Mouse (Mus musculus): Measurements from ENCODE around the gene Brd3. TPM values are rescaled to one million over a fixed set of nuclear protein-coding genes. Genes with fewer than 3 reads are reported as not detected.

The Brd3 gene
- total RNA-seq, 1 experiment from 2014 or later: 47.2 TPM

DNA sequence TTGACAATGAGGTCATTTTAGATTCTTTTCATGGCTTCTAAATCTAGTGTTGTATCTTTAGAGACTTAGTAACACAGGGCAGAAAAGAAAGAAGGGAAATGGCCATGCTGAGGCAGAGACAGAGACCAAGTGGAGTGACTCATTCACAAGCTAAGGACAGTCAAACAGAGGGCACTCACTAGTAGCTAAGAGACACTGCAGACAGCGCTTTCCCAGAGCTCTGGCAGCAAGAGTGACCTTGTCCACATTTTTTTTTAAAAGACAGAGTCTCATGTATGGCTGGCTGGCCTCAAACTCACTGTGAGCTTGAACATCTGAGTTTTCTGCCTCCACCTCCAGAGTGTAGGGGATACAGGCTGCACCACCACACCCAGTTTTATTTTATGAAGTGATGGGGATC lies 69.6 kb downstream of the Brd3 start:
- no peak for ATAC-seq (replicated peaks; ENCODE audit: low read depth, poor library complexity, severe bottlenecking)

DNA sequence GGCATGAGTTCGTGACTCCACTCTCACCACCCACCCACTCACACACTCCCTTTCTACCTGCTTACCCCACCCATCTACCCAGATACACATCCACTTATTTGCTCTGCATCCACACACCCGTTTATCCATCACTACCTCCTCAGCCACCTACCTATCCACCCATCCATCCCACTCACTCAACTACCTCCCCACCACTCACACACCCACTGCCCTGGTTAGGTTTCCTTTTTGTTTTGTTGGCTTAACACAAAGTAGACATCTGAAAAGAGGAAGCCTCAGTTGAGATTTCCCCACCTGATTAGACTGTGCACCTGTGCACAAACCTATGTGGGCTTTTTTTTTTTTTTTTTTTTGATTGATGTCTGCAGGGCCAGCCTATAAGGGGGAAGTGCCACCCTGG lies 74.9 kb downstream of the Brd3 start:
- ATAC-seq (replicated peaks; ENCODE audit: low read depth, poor library complexity, severe bottlenecking): no peak

DNA sequence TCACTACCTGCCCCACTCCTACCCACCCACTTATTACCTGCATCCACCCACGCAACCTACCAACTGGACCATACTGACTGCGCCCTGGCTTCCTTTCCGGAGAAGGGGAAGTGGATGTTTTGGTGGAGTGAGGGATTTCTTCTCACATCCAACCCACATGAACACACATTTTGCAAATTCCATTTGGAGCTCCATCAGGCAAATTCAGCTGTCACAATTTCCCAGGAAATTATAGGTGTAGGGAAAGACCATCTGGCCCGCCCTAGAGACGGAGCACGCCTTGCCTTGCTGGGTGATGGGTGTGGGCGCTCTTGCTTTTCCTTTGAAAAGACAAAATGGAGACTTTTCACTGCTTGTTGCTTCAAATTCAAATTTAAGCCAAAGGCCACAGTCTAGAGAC lies 76.8 kb downstream of the Brd3 start:
- no peak for ATAC-seq (replicated peaks; ENCODE audit: low read depth, poor library complexity, severe bottlenecking)

DNA sequence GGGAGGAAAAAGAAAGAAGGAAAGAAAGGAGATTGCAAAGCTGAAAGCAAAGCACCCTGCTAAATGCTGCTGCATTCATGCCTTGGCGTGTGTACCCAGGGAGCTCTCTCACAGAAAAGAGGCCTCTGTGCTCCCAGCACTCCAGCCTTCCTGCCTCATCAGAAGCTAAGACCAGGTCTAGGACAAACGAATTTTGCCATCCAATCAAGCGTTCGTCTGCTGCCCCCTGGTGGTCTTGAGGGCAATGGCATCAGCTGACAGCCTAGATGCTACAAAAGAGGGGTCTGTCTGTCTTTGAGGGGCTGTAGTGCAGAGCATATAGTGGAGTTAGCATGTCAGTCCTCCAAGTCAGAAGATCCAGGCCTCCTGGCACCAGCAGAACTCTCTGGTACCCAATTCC lies 79.4 kb downstream of the Brd3 start:
- peak; percentile 61 for ATAC-seq (replicated peaks; ENCODE audit: low read depth, poor library complexity, severe bottlenecking)

DNA sequence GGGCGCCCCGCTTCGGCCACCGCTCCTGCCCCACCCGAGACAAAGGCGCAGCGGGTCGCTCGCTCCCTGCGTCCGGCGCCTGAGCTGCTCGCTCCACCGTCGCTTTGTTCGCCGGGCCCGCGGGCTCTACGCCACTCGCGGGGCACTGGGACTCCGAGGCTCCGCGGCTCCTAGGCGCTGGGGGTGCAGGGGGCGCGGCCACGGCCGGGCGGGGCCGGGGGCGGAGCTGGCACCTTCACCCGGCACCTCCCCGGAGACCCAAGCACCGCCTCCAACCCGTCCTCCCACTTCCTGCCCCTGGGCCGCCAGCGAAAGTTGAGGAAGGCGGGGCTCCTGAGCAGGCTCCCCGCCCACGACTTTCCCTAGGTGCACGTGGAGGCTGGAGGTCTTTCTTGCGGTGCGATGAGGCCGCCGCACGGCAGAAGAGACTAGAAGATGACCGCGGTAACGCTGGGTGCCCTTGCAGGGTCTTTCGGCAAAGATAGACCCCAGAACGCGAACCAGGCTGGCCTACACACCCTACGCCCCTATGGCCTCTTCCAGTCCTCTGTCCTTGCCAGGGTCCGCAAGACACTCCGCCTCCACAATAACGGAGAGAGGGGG lies 80.5 kb downstream of the Brd3 start, which contains the start of gene Vav2:
TSS of gene Vav2 (minus strand) at position 179 of the 603 bp plus-strand sequence.
- peak; percentile 84 for ATAC-seq (replicated peaks; ENCODE audit: low read depth, poor library complexity, severe bottlenecking)

DNA sequence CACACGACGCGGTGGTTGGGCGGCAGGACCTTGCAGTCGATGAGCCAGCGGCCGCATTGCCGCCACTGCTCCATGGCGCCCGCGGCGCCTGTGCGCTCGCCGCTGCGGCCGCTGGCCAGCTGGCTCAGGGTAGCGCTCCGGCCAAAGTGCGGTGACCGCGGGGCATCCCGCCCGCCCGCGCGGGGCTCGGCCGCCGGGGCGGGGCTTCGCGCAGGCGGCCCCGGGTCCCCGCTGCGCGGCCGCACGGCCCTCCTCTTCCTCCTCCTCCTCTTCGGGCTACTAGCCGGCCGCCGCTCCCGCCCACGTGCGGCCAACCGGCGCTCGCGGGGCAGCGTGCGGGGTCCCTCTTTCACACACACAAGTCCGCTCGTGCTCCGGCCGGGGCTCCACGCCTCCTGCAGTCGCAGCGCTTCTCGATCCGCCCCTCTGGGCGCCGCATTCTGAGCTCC lies 81.0 kb downstream of the Brd3 start:
- ATAC-seq (replicated peaks; ENCODE audit: low read depth, poor library complexity, severe bottlenecking): no peak

DNA sequence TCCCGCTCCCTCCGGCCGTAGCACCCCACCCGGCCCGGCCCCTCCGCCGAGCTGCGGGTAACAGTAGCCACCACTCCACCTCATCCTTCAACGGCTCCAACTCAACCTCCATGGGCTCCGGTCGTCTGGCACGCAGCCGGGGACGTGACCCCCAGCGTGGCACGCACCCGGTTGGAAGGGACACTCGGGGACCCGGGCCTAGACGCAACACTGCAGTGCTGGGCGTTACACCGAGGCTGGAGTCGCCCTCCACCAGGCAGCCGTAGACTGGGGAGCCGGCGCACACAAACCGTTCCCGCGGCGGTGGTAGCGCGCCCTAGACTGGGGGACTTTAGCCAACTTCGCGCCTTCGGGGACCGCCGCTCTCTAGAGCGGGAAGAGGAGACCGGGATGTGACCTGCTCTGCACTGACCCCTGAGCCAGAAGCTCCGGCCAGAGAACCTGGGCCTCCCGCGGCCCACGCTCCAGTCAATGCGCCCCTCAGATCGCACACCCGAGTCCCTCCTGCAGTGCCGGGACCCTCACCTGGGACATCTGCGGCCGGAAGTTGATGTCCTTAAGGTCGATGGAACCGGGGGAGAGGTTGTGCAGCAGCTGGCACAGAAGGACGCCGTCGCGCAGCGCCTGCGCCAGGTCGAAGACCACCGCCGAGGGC lies 81.6 kb downstream of the Brd3 start:
- ATAC-seq (replicated peaks; ENCODE audit: low read depth, poor library complexity, severe bottlenecking): no peak; the same call in 1 of the 2 replicates

DNA sequence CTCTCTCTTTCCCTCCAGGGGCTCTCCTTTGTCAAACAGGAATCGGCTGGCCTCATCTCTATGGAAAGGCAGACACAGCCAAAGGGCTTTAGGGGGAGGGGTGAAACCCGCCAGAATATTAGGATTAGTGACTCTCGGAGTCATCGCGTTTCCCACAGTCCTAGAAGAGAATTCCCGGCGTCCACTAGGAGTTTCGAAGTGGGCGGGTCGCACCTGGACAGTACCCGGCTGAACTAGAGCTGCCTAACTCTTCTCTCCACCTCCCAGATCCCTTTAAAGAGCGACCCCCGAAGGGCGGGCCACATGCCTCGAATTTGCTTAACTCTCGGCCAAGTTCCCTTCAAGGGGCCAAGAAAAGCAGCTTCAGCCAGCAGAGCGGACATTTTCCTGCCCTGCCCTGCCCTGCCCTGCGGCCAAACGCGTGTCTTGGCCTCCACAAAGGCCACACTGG lies 82.3 kb downstream of the Brd3 start:
- ATAC-seq (replicated peaks; ENCODE audit: low read depth, poor library complexity, severe bottlenecking): no peak

DNA sequence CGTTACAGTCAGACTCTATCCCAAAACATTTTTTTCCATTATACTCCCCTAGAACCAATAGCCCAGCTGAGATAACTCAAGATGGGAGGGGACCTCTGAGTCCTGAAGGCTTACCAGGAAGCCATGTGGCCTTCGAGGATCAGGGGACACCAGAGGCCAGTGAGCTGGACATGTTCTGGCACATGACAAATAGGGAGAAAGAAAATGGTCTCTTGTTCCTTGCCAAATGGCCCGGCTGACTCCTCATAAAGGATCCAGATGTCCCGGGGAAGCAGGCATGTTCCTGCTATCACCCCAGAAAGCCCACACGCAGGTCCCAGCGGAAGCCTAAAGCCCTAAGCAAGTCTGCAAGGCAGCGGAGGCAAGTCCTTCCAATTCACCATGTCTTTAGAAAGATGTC lies 83.9 kb downstream of the Brd3 start:
- no peak for ATAC-seq (replicated peaks; ENCODE audit: low read depth, poor library complexity, severe bottlenecking)

DNA sequence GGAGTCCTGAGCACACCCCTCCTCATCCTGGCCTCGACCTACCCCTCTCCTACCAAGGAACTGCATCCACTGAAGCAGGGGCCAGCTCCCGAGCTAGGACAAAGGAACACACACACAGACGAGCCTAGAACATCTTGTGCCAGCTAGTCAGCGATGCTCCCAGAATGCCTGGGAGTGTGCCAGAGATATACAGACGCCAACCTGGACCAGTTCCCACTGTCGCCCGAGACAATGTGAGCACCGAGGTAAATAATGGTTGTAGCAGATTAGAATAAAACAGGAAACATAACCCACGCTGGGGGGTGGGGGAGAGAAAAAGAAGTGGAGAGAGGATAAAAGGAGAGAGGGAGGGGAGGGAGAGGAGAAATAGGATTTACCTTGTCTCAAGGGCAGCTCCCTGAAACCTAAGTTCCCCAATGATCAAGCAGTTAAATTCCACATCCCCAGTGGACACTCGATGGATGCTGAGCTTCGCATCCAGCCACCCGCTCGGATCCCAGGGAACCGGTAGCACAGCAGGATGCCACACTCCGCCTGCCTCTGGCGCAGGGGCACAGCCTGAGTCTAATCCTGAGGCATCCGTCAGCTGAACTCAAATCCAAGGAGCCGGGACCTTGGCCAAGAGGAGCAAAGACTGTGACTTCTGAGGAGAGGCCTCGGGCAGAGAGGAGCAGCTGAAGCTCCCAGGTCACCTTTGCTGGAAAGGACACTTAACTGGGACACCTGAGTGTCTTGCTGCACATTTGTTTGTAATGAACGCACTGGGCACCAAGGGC lies 86.0 kb downstream of the Brd3 start:
- ATAC-seq (replicated peaks; ENCODE audit: low read depth, poor library complexity, severe bottlenecking): no peak

DNA sequence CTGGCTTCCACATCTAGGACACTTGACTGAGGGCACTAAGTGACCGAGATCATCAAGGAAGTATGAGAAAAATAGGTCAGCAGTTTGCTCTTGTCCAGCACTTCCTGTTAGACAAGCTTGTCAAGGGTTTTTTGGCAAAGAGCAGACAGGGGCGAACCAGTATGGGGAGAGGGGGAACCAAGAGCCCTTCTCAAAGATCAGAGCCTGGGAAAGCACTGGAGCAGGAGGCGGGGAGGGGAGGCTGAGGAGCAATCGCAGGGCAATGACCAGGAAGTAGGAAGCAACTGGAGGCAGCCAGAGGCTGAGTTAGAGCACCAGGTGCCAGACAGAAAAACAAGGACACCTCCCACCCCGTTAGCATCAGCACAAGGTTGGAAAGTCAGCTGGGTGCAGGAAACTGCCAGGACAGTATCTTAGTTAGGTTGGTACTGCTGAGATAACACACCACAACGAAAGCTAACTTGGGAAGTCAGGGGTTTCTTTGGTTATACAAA lies 88.8 kb downstream of the Brd3 start:
- ATAC-seq (replicated peaks; ENCODE audit: low read depth, poor library complexity, severe bottlenecking): peak; percentile 17; the same call in 1 of the 2 replicates

DNA sequence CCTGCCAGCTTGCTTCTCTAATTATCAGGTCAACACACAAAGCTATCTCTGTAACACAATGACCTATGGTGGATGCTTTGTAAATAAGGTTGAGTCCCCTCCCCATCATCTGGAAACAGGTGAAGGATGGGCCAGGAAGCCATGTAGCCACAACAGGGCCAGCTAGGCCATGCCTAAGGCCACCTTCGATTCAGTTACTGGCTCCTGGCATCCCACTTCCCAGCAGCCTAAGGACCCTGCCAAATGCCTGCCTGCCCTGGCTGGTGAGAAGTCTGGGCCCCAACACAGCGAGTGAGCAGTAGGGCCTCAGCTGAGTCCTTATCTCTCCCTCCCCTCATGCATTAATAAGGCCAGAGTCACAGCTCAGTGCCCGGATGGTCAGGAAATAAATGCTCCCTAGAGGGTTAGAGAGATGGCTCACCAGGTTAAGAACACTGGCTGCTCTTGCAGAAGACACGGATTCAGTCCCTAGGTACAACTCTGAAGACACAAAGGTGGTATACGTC lies 89.8 kb downstream of the Brd3 start:
- no peak for ATAC-seq (replicated peaks; ENCODE audit: low read depth, poor library complexity, severe bottlenecking)

DNA sequence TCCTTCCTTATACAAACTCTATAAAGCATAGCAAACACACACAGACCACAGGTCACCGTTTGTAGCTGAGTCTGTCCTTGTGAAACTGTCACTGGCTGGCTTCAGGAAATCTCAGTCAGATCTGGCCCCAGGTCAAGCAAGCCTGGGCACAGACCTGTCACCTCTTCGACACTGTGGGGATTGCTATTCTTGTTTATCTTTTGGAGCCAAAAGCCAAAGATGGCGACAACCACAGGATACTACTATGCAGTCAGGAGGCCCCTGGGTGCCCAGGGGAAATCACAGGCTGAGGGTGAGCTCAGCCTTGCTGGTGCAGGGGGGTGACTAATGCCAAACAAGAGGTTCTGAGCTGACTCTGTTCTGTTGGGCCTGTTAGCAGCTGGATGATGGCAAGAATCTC lies 91.0 kb downstream of the Brd3 start:
- no peak for ATAC-seq (replicated peaks; ENCODE audit: low read depth, poor library complexity, severe bottlenecking)

DNA sequence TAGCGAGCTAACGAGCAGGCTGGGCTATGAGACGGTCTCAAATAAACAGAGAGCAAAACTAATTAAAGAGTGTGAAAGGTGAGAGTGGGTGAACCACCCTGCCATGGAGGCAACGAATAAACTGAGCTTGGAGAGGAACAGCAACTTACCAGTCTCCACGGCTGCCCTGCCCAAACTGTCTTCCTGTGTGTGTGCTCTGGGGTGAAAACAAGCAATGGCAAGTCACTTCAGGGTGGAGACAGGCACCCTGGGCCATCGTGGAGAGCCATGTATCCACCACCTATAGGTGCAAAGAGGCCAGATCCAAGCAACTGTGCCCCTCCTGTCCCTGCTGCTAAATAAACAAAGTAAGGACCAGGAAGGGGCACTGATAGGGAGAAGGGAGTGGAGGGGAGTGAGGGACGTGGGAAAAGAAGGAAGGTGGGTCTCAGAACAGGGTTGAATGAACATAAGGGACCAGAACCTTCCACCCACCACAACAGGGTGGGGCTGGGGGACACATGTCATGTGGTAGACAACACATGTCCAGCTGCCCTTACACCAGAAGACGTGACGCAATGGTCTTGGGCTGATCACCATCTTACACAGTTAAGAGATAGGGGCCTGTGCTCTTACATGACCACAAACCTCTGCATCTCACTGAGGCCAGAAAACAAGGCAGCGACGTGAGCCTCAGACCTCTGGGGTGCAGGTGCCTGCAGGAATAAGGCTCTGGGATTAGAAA lies 92.2 kb downstream of the Brd3 start:
- no peak for ATAC-seq (replicated peaks; ENCODE audit: low read depth, poor library complexity, severe bottlenecking)

DNA sequence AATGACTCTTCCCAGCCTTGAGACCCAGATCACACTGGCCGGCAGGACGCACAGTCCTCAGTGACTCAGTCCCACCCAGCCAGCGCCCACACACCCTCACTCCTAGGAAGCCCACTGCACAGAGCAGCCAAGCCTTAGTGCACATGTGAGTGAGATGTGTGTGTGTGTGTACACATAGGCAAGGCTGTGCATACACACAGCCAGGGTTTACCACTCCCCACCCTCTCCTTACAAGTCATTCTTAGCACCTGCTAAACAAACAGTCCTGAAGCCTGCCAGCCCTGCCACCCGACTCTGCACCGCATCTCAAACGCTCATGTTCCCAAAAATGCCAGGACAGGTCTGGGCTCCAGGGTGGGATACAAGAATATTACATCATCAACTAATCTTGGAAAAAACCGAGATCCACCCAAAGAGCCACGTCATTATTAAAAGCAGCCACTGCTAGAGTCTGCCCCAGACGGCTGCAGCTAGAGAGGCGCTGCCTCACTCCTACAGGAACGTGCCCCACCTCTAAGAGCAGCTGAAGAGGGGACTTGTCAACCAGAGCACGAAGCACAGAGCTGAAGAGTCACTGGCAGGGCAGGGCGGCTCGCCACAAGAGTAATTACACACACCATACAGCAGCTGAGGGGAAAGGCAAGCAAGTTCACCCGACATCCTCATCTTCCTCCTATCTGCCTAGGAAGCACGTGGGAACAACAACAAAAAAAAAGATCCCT lies 93.4 kb downstream of the Brd3 start:
- ATAC-seq (replicated peaks; ENCODE audit: low read depth, poor library complexity, severe bottlenecking): no peak

DNA sequence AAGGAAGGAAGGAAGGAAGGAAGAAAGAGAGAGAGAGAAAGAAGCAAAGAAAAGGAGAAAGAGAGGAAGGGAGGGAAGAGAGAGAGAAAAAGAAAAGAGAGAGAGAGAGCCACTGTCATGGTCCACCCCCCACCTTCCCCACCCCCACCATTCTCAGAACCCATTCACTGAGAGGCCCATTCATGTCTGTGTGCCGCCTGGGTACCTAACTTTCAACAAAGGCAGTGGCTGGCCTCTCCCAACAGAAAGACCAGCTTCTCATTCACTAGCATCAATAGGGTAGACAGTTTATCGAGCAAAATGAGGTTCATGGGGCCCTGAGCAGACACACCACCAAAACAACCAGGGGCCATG lies 93.9 kb downstream of the Brd3 start:
- ATAC-seq (replicated peaks; ENCODE audit: low read depth, poor library complexity, severe bottlenecking): no peak

DNA sequence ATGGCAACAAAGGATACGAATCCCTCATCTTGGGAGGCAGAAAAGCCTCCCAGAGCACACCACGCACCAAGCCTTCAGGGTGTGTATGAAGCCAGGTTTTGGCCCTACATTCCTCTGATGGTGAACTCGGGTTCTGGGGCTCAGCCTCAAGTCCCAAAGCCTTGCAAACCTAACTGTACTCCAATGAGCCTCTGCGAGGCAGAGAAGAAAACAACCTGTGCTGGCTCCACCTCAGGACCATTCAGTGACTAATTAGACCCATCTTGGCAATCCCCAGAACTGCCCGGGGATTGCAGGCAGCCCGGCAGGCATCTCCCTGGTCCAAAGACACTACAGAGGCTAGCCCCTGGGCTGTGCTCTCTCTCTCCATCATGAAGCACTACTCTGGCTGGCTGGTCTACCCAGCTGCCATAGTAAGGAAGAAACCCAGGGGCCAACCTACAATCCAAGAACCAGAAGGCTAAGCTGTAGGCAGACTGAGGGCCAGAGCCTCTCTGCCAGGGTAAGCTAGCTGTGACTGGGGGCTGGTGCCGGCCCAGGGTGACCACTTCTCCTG lies 95.1 kb downstream of the Brd3 start:
- ATAC-seq (replicated peaks; ENCODE audit: low read depth, poor library complexity, severe bottlenecking): no peak

DNA sequence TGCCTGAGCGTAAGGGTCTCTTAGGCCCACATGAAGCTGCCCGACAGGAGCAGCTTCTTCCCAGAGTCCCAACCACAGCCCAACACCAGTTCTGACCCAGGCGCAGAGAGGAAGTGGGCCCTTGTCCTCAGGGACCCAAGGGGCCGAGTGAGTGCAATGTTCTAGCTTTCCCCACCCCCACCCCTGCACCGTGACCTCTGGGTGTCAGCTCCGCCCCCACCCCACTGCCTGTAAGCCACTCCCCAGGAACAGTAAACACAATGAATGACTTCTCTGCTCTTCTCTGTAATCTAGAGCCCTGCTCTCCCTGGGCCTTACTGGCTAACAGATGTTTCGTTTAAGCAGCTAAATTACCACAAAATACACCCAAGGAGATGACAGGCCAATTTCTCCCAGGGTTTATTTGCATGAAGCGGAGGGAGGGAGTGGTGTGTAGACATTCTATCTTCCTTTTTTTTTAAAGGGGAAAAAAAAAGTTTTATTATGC lies 95.7 kb downstream of the Brd3 start:
- ATAC-seq (replicated peaks; ENCODE audit: low read depth, poor library complexity, severe bottlenecking): peak; percentile 67

DNA sequence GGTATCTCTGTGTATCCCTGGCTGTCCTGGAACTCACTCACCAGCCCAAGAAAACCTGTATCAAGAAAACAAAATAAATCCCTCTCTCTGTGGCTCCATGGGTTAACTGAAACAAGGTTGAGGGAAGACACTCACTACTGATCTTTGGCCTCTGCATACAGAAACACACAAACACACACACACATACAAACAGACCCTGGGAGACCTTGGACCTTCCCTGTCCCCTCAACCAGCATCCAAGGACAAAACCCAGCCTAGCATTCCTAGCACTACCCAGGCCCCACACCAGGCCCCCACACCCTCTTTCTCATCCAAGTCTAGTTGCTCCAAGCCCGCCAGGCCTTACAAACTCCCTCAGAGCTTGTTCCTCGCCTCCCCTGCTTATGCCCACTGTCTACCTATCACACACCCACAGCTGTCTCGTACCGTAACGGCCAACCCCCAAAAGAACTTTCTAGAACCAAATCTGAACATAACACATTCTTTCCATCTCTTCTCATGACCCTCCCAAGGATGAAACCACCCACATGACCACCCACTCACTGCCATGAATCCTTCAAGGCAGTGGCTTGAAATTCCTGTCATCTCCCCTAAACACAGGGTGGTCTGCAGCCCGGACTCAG lies 96.8 kb downstream of the Brd3 start:
- ATAC-seq (replicated peaks; ENCODE audit: low read depth, poor library complexity, severe bottlenecking): no peak
